Mouse (Mus musculus) cerebellum, adult 11 months (tissue): ENCODE measurements around the gene Spock1.

Experiments
- DNase-seq: peaks from one replicate; pipeline ENCODE4 v3.0.0; 2022

Gene Spock1

GRCm38 (mm10) chr13:57459978-57460377 is 448.2 kb downstream of the Spock1 start:
- DNase-seq = no peak

GRCm38 (mm10) chr13:57450189-57450821 is 457.8 kb downstream of the Spock1 start:
- no peak for DNase-seq

GRCm38 (mm10) chr13:57448906-57449305 is 459.2 kb downstream of the Spock1 start:
- DNase-seq = no peak

- DNase-seq = no peak
These were observed 463.2 kb downstream of the Spock1 start for GRCm38 (mm10) chr13:57444977-57445376.

GRCm38 (mm10) chr13:57440111-57440510 is 468.0 kb downstream of the Spock1 start:
- DNase-seq = no peak

- DNase-seq = no peak
These were observed 472.4 kb downstream of the Spock1 start for GRCm38 (mm10) chr13:57435726-57436220.

GRCm38 (mm10) chr13:57433848-57434247 is 474.3 kb downstream of the Spock1 start:
- DNase-seq = no peak

GRCm38 (mm10) chr13:57431815-57432214 is 476.3 kb downstream of the Spock1 start:
- DNase-seq = no peak

GRCm38 (mm10) chr13:57428840-57429239 is 479.3 kb downstream of the Spock1 start:
- no peak for DNase-seq

- DNase-seq = no peak
These were observed 489.4 kb downstream of the Spock1 start for GRCm38 (mm10) chr13:57418781-57419180.

- no peak for DNase-seq
These were observed 493.4 kb downstream of the Spock1 start for GRCm38 (mm10) chr13:57414716-57415115.

- no peak for DNase-seq
These were observed 500.5 kb downstream of the Spock1 start for GRCm38 (mm10) chr13:57407666-57408065.

- no peak for DNase-seq
These were observed 505.7 kb downstream of the Spock1 start for GRCm38 (mm10) chr13:57402386-57402785.

- no peak for DNase-seq
These were observed 535.9 kb downstream of the Spock1 start for GRCm38 (mm10) chr13:57372141-57372700.
